Comparison of ENCODE assay signal across 8 mouse cellular contexts in the genomic region with DNA sequence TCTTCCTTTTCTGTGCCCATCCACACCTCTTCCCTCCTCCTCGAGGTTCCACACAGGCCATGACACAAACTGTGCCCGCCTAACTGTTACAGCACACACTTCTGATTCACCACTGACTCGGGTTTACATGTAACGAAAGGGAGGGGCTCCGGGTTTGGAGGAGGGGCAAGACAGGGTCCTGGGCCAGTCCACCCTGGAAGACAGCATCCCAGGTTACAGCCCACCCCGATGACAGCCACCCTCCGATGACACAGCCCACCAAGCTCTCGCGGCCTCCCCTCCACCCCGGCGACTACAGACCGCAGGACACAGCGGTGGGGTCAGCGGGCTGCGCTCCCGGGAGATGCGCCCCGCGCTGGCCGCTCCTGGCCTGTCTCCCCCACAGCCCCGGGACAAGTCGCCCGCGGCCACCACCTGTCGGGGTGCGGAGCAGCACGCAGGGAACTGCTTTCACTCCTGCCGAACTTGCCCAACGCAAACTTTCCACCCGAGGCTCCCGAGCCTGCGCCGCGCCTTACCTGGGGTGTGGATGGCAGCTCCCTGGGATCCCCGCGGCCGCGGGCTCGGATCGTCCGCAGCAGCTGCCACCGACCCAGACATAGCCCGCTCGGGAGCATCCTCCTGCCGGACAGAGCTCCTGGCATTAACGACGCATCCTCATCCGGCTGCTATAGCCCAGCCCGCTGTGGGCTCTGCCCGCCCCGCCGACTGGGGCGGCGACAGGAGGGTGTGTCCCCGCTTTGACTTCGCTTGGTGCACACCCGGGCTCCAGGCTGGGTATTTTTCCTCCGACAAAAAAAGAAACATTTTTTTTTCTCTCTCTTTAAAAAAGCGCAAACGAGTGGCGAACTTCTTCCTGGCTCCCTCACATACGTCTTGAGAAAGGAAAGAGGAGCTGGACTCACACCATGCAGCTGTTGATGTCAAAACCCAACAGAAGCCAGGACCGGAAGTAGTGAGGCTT. TPM values are rescaled to one million over a fixed set of nuclear protein-coding genes. Genes with fewer than 3 reads are reported as not detected.
DNase-seq lines count a peak whose midpoint lies in the region; ATAC-seq and TF ChIP-seq lines count a peak whose summit lies in the region.

A gene (minus strand): TSS at position 775 of the 964 bp plus-strand sequence.

- WGBS in embryonic facial prominence, embryonic 15.5 days, result under 1% methylated on average over 63 of the region's 63 CpGs
- 1% methylated on average over 60 of the region's 63 CpGs for WGBS in heart, postnatal 0 days

- H3K27ac ChIP-seq in embryonic facial prominence, embryonic 15.5 days (replicated peaks), result 0 out of 2 replicates have a peak within 1 kb of the TSS, but pooled peaks have one; percentile 34
- H3K27ac ChIP-seq in heart, postnatal 0 days (ENCODE audit: low read depth), result no peak within 1 kb of the TSS

- H3K27me3 ChIP-seq in embryonic facial prominence, embryonic 15.5 days, result peaks cover 19% of the 10 kb centered on the region
- H3K27me3 ChIP-seq in heart, postnatal 0 days (ENCODE audit: control insufficient read depth, insufficient read depth, low read length), result peaks cover 6% of the 10 kb centered on the region; the same call in 1 of the 2 replicates

- H3K9ac ChIP-seq in embryonic facial prominence, embryonic 15.5 days, result peak within 1 kb of the TSS; percentile 54
- H3K9ac ChIP-seq in heart, postnatal 0 days (replicated peaks; ENCODE audit: low read depth, low read length), result peak within 1 kb of the TSS; percentile 13

- peak within 1 kb of the TSS; percentile 99 for H3K4me2 ChIP-seq in embryonic facial prominence, embryonic 15.5 days (replicated peaks)
- H3K4me2 ChIP-seq in heart, postnatal 0 days (ENCODE audit: low read depth, low read length), result peak within 1 kb of the TSS; percentile 99

- peak; percentile 58 for ATAC-seq in embryonic facial prominence, embryonic 15.5 days (ENCODE audit: insufficient number of reproducible peaks, low FRiP score, low TSS enrichment, low read depth)
- ATAC-seq in heart, postnatal 0 days (ENCODE audit: insufficient read depth, low read depth), result peak; percentile 84
- peak; percentile 88 for ATAC-seq in megakaryocyte progenitor cell, adult 5-6 weeks (replicated peaks; ENCODE audit: poor library complexity)

- H3K9me3 ChIP-seq in embryonic facial prominence, embryonic 15.5 days (replicated peaks), result no peaks in the 10 kb centered on the region
- no peaks in the 10 kb centered on the region for H3K9me3 ChIP-seq in heart, postnatal 0 days (replicated peaks; ENCODE audit: control insufficient read depth, low read length)

- intact Hi-C loops in left cerebral cortex, postnatal 14 days (cut with DNase I), result no loop called here

- H3K36me3 ChIP-seq in embryonic facial prominence, embryonic 15.5 days, result no peaks in the 10 kb centered on the region
- H3K36me3 ChIP-seq in heart, postnatal 0 days (replicated peaks; ENCODE audit: control insufficient read depth, insufficient read depth, low read length), result no peaks in the 10 kb centered on the region

- peak within 1 kb of the TSS; percentile 62 for H3K4me3 ChIP-seq in embryonic facial prominence, embryonic 15.5 days (replicated peaks)
- peak within 1 kb of the TSS; percentile 73 for H3K4me3 ChIP-seq in heart, postnatal 0 days (ENCODE audit: low read depth, low read length)

- no peak for TF ChIP-seq EP300 in heart, postnatal 0 days (IDR thresholded peaks at IDR 0.05; ENCODE audit: low read depth)

- no peak for TF ChIP-seq CTCF in heart, postnatal 0 days (IDR thresholded peaks at IDR 0.05; ENCODE audit: low read depth)

- peaks cover 21% of the 10 kb centered on the region for H3K4me1 ChIP-seq in embryonic facial prominence, embryonic 15.5 days
- peaks cover 11% of the 10 kb centered on the region for H3K4me1 ChIP-seq in heart, postnatal 0 days (ENCODE audit: control insufficient read depth, insufficient read depth)

- DNase-seq in 3134 (ENCODE audit: extremely low read depth, insufficient read length, low spot score), result peak; percentile 75
- peak; percentile 65 for DNase-seq in T-cell, adult 2 months (ENCODE audit: low spot score)
- DNase-seq in heart, postnatal 0 days (ENCODE audit: low spot score), result peak; percentile 21
- peak; percentile 42 to 46 for DNase-seq in kidney, postnatal 36 days
- peak; percentile 31 for DNase-seq in spleen, adult 12 weeks (ENCODE audit: low spot score)
- DNase-seq in left cerebral cortex, postnatal 14 days (ENCODE audit: low spot score in 2 of 2), result no peak

RNA-seq across cellular contexts. Expression of the gene that starts here (rescaled TPM):
- polyA plus RNA-seq in embryonic facial prominence, embryonic 15.5 days (2015; fragmentation: Nextera tagmentation; extraction: Ambion mirVana), result 5.9 and 7.3 TPM in 2 replicates
- total RNA-seq in heart, postnatal 0 days (2014; rRNA removed; ENCODE audit: low replicate concordance), result 4.3 TPM in 1 of 2 replicates, not detected in the other
- 2.8 TPM in 2 replicates for polyA plus RNA-seq in heart, postnatal 0 days (2015; fragmentation: Nextera tagmentation; extraction: Ambion mirVana)
- 3.3 TPM in 2 replicates for total RNA-seq in megakaryocyte progenitor cell, adult 5-6 weeks (2015)
- total RNA-seq in megakaryocyte progenitor cell, adult 5-6 weeks (2017), result 4.2 and 4.4 TPM in 2 replicates
- under 1 TPM; 0.62 to 0.93 TPM for total RNA-seq in left cerebral cortex, postnatal 14 days (2021)

Comparison
In these comparisons a context has a peak if more than half of its experiments do, and no peak if none do; other contexts are left out.
1. DNase-seq: peak in 3134 (single experiment), T-cell, adult 2 months (single experiment), heart, postnatal 0 days (single experiment), kidney, postnatal 36 days (2 of 2) and spleen, adult 12 weeks (single experiment); none in left cerebral cortex, postnatal 14 days (0 of 2).
2. Peak in every context shown above with its lines, with median percentiles within 50 percentile points of each other: ATAC-seq.